Mouse (Mus musculus) midbrain, postnatal 0 days (tissue): ENCODE measurements around the gene Ccdc190. TPM values are rescaled to one million over a fixed set of nuclear protein-coding genes. Genes with fewer than 3 reads are reported as not detected.

Source experiments
- ATAC-seq: fragments of 200-750 bp; cut with Nextera tagmentation; 2 replicates; pipeline ENCODE4 v1.8.0; 2017; ENCODE audit warnings: moderate number of reproducible peaks, mild to moderate bottlenecking, moderate TSS enrichment, moderate library complexity; ENCODE audit not compliant: low FRiP score
- DNase-seq: peaks from one replicate; pipeline ENCODE4 v3.0.0-alpha.2; 2015; ENCODE audit warnings: low spot score
- H3K27ac ChIP-seq: fragments of 300-500 bp; sonication (generic); 2 replicates; pipeline ENCODE4 v1.5.1; 2014; ENCODE audit warnings: low read depth, mild to moderate bottlenecking, low read length, mixed read lengths
- H3K27me3 ChIP-seq: fragments of 300-500 bp; sonication (generic); 2 replicates; pipeline ENCODE4 v1.6.1; 2014; ENCODE audit warnings: low read length, control low read depth, mixed read lengths; ENCODE audit not compliant: insufficient read depth
- H3K36me3 ChIP-seq: fragments of 300-500 bp; sonication (generic); 2 replicates; pipeline ENCODE4 v1.6.1; 2014; ENCODE audit warnings: low read length, control low read depth, mixed read lengths; ENCODE audit not compliant: insufficient read depth
- H3K4me1 ChIP-seq: fragments of 300-500 bp; sonication (generic); 2 replicates; pipeline ENCODE4 v1.6.1; 2014; ENCODE audit warnings: mild to moderate bottlenecking, control low read depth, antibody characterized with exemption, low read length, mixed read lengths; ENCODE audit not compliant: insufficient read depth
- H3K4me2 ChIP-seq: fragments of 300-500 bp; sonication (generic); 2 replicates; pipeline ENCODE4 v1.6.1; 2014; ENCODE audit warnings: low read depth, mild to moderate bottlenecking, low read length, mixed read lengths; ENCODE audit not compliant: poor library complexity, severe bottlenecking
- H3K4me3 ChIP-seq: fragments of 300-500 bp; sonication (generic); 2 replicates; pipeline ENCODE4 v1.5.1; 2014; ENCODE audit warnings: low read depth, mild to moderate bottlenecking, low read length, moderate library complexity
- H3K9ac ChIP-seq: fragments of 300-500 bp; sonication (generic); replicated peaks from 2 replicates; pipeline ENCODE4 v1.6.1; 2014; ENCODE audit warnings: mild to moderate bottlenecking, low read length, moderate library complexity, mixed read lengths; ENCODE audit not compliant: poor library complexity, severe bottlenecking
- H3K9me3 ChIP-seq: fragments of 300-500 bp; sonication (generic); 2 replicates; pipeline ENCODE4 v1.6.1; 2016; ENCODE audit warnings: low read length, control low read depth
- CTCF ChIP-seq: IDR thresholded peaks from 2 replicates; pipeline ENCODE4 v1.5.1; 2016; ENCODE audit warnings: antibody characterized with exemption, mild to moderate bottlenecking
- WGBS: fragments of 180-500 bp; shearing (Covaris S2); extraction: QIAGEN DNeasy Blood & Tissue Kit; methylation state at CpG from one replicate; pipeline ENCODE4 v1.1.7; 2014; 5-methylcytosine and 5-hydroxymethylcytosine counted together
- polyA plus RNA-seq: library from polyadenylated mRNA; unstranded; fragments of >200 nt; fragmentation: Nextera tagmentation; extraction: Ambion mirVana; gene quantifications from 2 replicates; pipeline ENCODE4 v1.2.1, GENCODE M21; 2015
- total RNA-seq: library from RNA; depleted of rRNA; stranded (reverse); fragments of >200 nt; gene quantifications from 2 replicates; pipeline ENCODE4 v1.2.3, GENCODE M21; 2014; rRNA removed

Ccdc190 gene
- total and polyA plus RNA-seq, 2 experiments from 2014 or later = 1.9 to 11.5 TPM

GRCm38 (mm10) chr1:169969516-169969886, 41.1 kb downstream of the Ccdc190 start:
- DNase-seq = no peak

GRCm38 (mm10) chr1:169970936-169971335, 42.5 kb downstream of the Ccdc190 start:
- Histone ChIP-seq H3K4me3 (no peak overlapping the region), H3K36me3 (no peaks in the 10 kb centered on the region), H3K4me1 (peaks cover 10% of the 10 kb centered on the region; the same call in 1 of the 2 replicates), H3K4me2 (no peak overlapping the region), H3K9me3 (no peaks in the 10 kb centered on the region), H3K27ac (no peak overlapping the region), H3K27me3 (no peaks in the 10 kb centered on the region), H3K9ac (no peak overlapping the region)
- 99% methylated on average over 4 of the region's 4 CpGs for WGBS
- DNase-seq = no peak
- ATAC-seq = no peak
- TF ChIP-seq CTCF = no peak

More at GRCm38 (mm10) chr1:169969516-169969886, 41.1 kb downstream of the Ccdc190 start:
- TF ChIP-seq CTCF = no peak
- Histone ChIP-seq H3K4me3 (peak overlapping the region; percentile 59), H3K4me1 (peaks cover 10% of the 10 kb centered on the region; the same call in 1 of the 2 replicates), H3K9me3 (no peaks in the 10 kb centered on the region), H3K27ac (peak overlapping the region; percentile 28; the same call in 1 of the 2 replicates), H3K27me3 (no peaks in the 10 kb centered on the region), H3K36me3 (peaks cover 6% of the 10 kb centered on the region; the same call in 1 of the 2 replicates), H3K4me2 (peak overlapping the region; percentile 65), H3K9ac (0 out of 2 replicates have a peak overlapping the region, but pooled peaks have one; percentile 42)
- WGBS = under 1% methylated on average over 8 of the region's 9 CpGs
- ATAC-seq = peak; percentile 48; the same call in 1 of the 2 replicates

- H3K4me3 ChIP-seq = no peak overlapping the region
- DNase-seq (no peak), ATAC-seq (no peak)
- H3K4me1 ChIP-seq = peaks cover 10% of the 10 kb centered on the region; the same call in 1 of the 2 replicates
- no peak overlapping the region for H3K4me2 ChIP-seq
- H3K36me3 ChIP-seq = no peaks in the 10 kb centered on the region
- H3K9ac ChIP-seq = no peak overlapping the region
- H3K27ac ChIP-seq = no peak overlapping the region
- WGBS = 80% methylated on average over 2 of the region's 2 CpGs
- no peaks in the 10 kb centered on the region for H3K27me3 ChIP-seq
- no peaks in the 10 kb centered on the region for H3K9me3 ChIP-seq
- no peak for TF ChIP-seq CTCF
Observed at GRCm38 (mm10) chr1:169971998-169972397, 43.5 kb downstream of the Ccdc190 start.

- no peaks in the 10 kb centered on the region for H3K4me1 ChIP-seq
- no peak for TF ChIP-seq CTCF
- 92% methylated on average over 4 of the region's 4 CpGs for WGBS
- no peak for ATAC-seq
- no peak overlapping the region for H3K27ac ChIP-seq
- no peak overlapping the region for H3K9ac ChIP-seq
- no peaks in the 10 kb centered on the region for H3K9me3 ChIP-seq
- no peaks in the 10 kb centered on the region for H3K27me3 ChIP-seq
- no peak for DNase-seq
- no peaks in the 10 kb centered on the region for H3K36me3 ChIP-seq
- no peak overlapping the region for H3K4me3 ChIP-seq
- H3K4me2 ChIP-seq = no peak overlapping the region
Observed at GRCm38 (mm10) chr1:169977621-169978020, 49.2 kb downstream of the Ccdc190 start.

Other genes with a start within 250 kb of the Ccdc190 start
- gene Rgs4, start 181.0 kb upstream of the Ccdc190 start, total RNA-seq = 59.5 and 75.0 TPM in 2 replicates
- 69.7 and 73.1 TPM in 2 replicates for gene Rgs4, start 181.0 kb upstream of the Ccdc190 start, polyA plus RNA-seq
- gene Hsd17b7, start 40.6 kb downstream of the Ccdc190 start, total RNA-seq = 32.0 and 33.3 TPM in 2 replicates
- 24.8 and 27.6 TPM in 2 replicates for gene Hsd17b7, start 40.6 kb downstream of the Ccdc190 start, polyA plus RNA-seq
- 8.2 and 9.8 TPM in 2 replicates for gene Ddr2, start 182.1 kb downstream of the Ccdc190 start, total RNA-seq
- 7.4 and 8.0 TPM in 2 replicates for gene Ddr2, start 182.1 kb downstream of the Ccdc190 start, polyA plus RNA-seq
- gene Uap1, start 246.3 kb downstream of the Ccdc190 start, total RNA-seq = 38.6 and 52.8 TPM in 2 replicates
- 55.8 and 59.0 TPM in 2 replicates for gene Uap1, start 246.3 kb downstream of the Ccdc190 start, polyA plus RNA-seq